Mouse (Mus musculus): ENCODE data around the gene Pwwp2b. TPM values are rescaled to one million over a fixed set of nuclear protein-coding genes. Genes with fewer than 3 reads are reported as not detected.

Gene Pwwp2b
- polyA plus RNA-seq, 1 experiment from 2014 or later = 5.2 TPM

GRCm38 (mm10) chr7:139215946-139216345, 32.3 kb upstream of the Pwwp2b start:
- Histone ChIP-seq H3K4me3 (no peak overlapping the region), H3K4me1 (replicated peaks) (peaks cover 42% of the 10 kb centered on the region), H3K27ac (no peak overlapping the region), H3K9me3 (no peaks in the 10 kb centered on the region), H3K36me3 (no peaks in the 10 kb centered on the region), H3K27me3 (ENCODE audit: insufficient read depth, poor library complexity, severe bottlenecking) (0 out of 2 replicates have a peak, but pooled peaks cover 2% of the 10 kb centered on the region)
- no peak for DNase-seq (ENCODE audit: low spot score)
- 92% methylated on average over 7 of the region's 7 CpGs for WGBS

- no peaks in the 10 kb centered on the region for H3K9me3 ChIP-seq
- H3K4me1 ChIP-seq (replicated peaks) = peaks cover 42% of the 10 kb centered on the region
- 0 out of 2 replicates have a peak, but pooled peaks cover 2% of the 10 kb centered on the region for H3K27me3 ChIP-seq (ENCODE audit: insufficient read depth, poor library complexity, severe bottlenecking)
- no peak for DNase-seq (ENCODE audit: low spot score)
- no peaks in the 10 kb centered on the region for H3K36me3 ChIP-seq
- no peak overlapping the region for H3K27ac ChIP-seq
- WGBS = 93% methylated on average over 9 of the region's 9 CpGs
- no peak overlapping the region for H3K4me3 ChIP-seq
Observed at GRCm38 (mm10) chr7:139216464-139216863, 31.8 kb upstream of the Pwwp2b start.

GRCm38 (mm10) chr7:139217046-139217445, 31.2 kb upstream of the Pwwp2b start:
- H3K36me3 ChIP-seq = no peaks in the 10 kb centered on the region
- H3K9me3 ChIP-seq = no peaks in the 10 kb centered on the region
- WGBS = 84% methylated on average over 7 of the region's 7 CpGs

GRCm38 (mm10) chr7:139218641-139219415, 29.5 kb upstream of the Pwwp2b start:
- no peaks in the 10 kb centered on the region for H3K9me3 ChIP-seq
- no peaks in the 10 kb centered on the region for H3K36me3 ChIP-seq
- 0 out of 2 replicates have a peak, but pooled peaks cover 2% of the 10 kb centered on the region for H3K27me3 ChIP-seq (ENCODE audit: insufficient read depth, poor library complexity, severe bottlenecking)
- no peak overlapping the region for H3K4me3 ChIP-seq
- no peak for DNase-seq (ENCODE audit: low spot score)
- WGBS = 79% methylated on average over 6 of the region's 6 CpGs
- peaks cover 22% of the 10 kb centered on the region for H3K4me1 ChIP-seq (replicated peaks)
- no peak overlapping the region for H3K27ac ChIP-seq

More at GRCm38 (mm10) chr7:139217046-139217445, 31.2 kb upstream of the Pwwp2b start:
- H3K4me1 ChIP-seq (replicated peaks) = peaks cover 38% of the 10 kb centered on the region
- 0 out of 2 replicates have a peak, but pooled peaks cover 2% of the 10 kb centered on the region for H3K27me3 ChIP-seq (ENCODE audit: insufficient read depth, poor library complexity, severe bottlenecking)
- no peak overlapping the region for H3K27ac ChIP-seq
- H3K4me3 ChIP-seq = no peak overlapping the region
- no peak for DNase-seq (ENCODE audit: low spot score)

- Histone ChIP-seq H3K27ac (no peak overlapping the region), H3K4me3 (no peak overlapping the region), H3K27me3 (ENCODE audit: insufficient read depth, poor library complexity, severe bottlenecking) (0 out of 2 replicates have a peak, but pooled peaks cover 2% of the 10 kb centered on the region), H3K9me3 (no peaks in the 10 kb centered on the region), H3K4me1 (replicated peaks) (0 out of 2 replicates have a peak, but pooled peaks cover 17% of the 10 kb centered on the region), H3K36me3 (no peaks in the 10 kb centered on the region)
- DNase-seq (ENCODE audit: low spot score) = no peak
- WGBS = 87% methylated on average over 5 of the region's 5 CpGs
Observed at GRCm38 (mm10) chr7:139219486-139219885, 28.8 kb upstream of the Pwwp2b start.

- H3K27me3 ChIP-seq (ENCODE audit: insufficient read depth, poor library complexity, severe bottlenecking) = no peaks in the 10 kb centered on the region
- no peak overlapping the region for H3K27ac ChIP-seq
- H3K9me3 ChIP-seq = no peaks in the 10 kb centered on the region
- no peak for DNase-seq (ENCODE audit: low spot score)
- H3K4me3 ChIP-seq = no peak overlapping the region
- H3K36me3 ChIP-seq = no peaks in the 10 kb centered on the region
- WGBS = 52% methylated on average over 2 of the region's 2 CpGs
- H3K4me1 ChIP-seq (replicated peaks) = 0 out of 2 replicates have a peak, but pooled peaks cover 14% of the 10 kb centered on the region
Observed at GRCm38 (mm10) chr7:139220303-139220702, 28.0 kb upstream of the Pwwp2b start.

GRCm38 (mm10) chr7:139221072-139221471, 27.2 kb upstream of the Pwwp2b start:
- H3K4me3 ChIP-seq = no peak overlapping the region
- no peaks in the 10 kb centered on the region for H3K27me3 ChIP-seq (ENCODE audit: insufficient read depth, poor library complexity, severe bottlenecking)
- no peaks in the 10 kb centered on the region for H3K36me3 ChIP-seq
- H3K4me1 ChIP-seq (replicated peaks) = 0 out of 2 replicates have a peak, but pooled peaks cover 14% of the 10 kb centered on the region
- no peaks in the 10 kb centered on the region for H3K9me3 ChIP-seq
- H3K27ac ChIP-seq = no peak overlapping the region
- WGBS = 79% methylated on average over 5 of the region's 5 CpGs
- no peak for DNase-seq (ENCODE audit: low spot score)

GRCm38 (mm10) chr7:139221856-139222255, 26.4 kb upstream of the Pwwp2b start:
- WGBS = 69% methylated on average over 2 of the region's 2 CpGs
- no peaks in the 10 kb centered on the region for H3K36me3 ChIP-seq
- DNase-seq (ENCODE audit: low spot score) = no peak
- no peak overlapping the region for H3K4me3 ChIP-seq
- H3K27ac ChIP-seq = 0 out of 2 replicates have a peak overlapping the region, but pooled peaks have one; percentile 24
- H3K4me1 ChIP-seq (replicated peaks) = 0 out of 2 replicates have a peak, but pooled peaks cover 14% of the 10 kb centered on the region
- H3K9me3 ChIP-seq = no peaks in the 10 kb centered on the region
- H3K27me3 ChIP-seq (ENCODE audit: insufficient read depth, poor library complexity, severe bottlenecking) = no peaks in the 10 kb centered on the region

GRCm38 (mm10) chr7:139222341-139222740, 25.9 kb upstream of the Pwwp2b start:
- H3K27me3 ChIP-seq (ENCODE audit: insufficient read depth, poor library complexity, severe bottlenecking) = no peaks in the 10 kb centered on the region
- DNase-seq (ENCODE audit: low spot score) = no peak
- H3K36me3 ChIP-seq = no peaks in the 10 kb centered on the region
- H3K9me3 ChIP-seq = no peaks in the 10 kb centered on the region
- no peak overlapping the region for H3K27ac ChIP-seq
- 0 out of 2 replicates have a peak, but pooled peaks cover 14% of the 10 kb centered on the region for H3K4me1 ChIP-seq (replicated peaks)
- 76% methylated on average over 4 of the region's 4 CpGs for WGBS
- H3K4me3 ChIP-seq = no peak overlapping the region

- no peaks in the 10 kb centered on the region for H3K27me3 ChIP-seq (ENCODE audit: insufficient read depth, poor library complexity, severe bottlenecking)
- no peaks in the 10 kb centered on the region for H3K9me3 ChIP-seq
- 80% methylated on average over 1 of the region's 1 CpGs for WGBS
- H3K4me1 ChIP-seq (replicated peaks) = 0 out of 2 replicates have a peak, but pooled peaks cover 8% of the 10 kb centered on the region
- H3K36me3 ChIP-seq = no peaks in the 10 kb centered on the region
- H3K4me3 ChIP-seq = no peak overlapping the region
- DNase-seq (ENCODE audit: low spot score) = no peak
- no peak overlapping the region for H3K27ac ChIP-seq
Observed at GRCm38 (mm10) chr7:139224070-139224469, 24.2 kb upstream of the Pwwp2b start.

- DNase-seq (ENCODE audit: low spot score) = no peak
- peaks cover 10% of the 10 kb centered on the region; the same call in 1 of the 2 replicates for H3K4me1 ChIP-seq (replicated peaks)
- WGBS = 78% methylated on average over 8 of the region's 8 CpGs
- no peaks in the 10 kb centered on the region for H3K9me3 ChIP-seq
- no peaks in the 10 kb centered on the region for H3K36me3 ChIP-seq
- H3K27me3 ChIP-seq (ENCODE audit: insufficient read depth, poor library complexity, severe bottlenecking) = no peaks in the 10 kb centered on the region
- H3K4me3 ChIP-seq = no peak overlapping the region
- no peak overlapping the region for H3K27ac ChIP-seq
Observed at GRCm38 (mm10) chr7:139224725-139225124, 23.6 kb upstream of the Pwwp2b start.

- H3K36me3 ChIP-seq = no peaks in the 10 kb centered on the region
- no peak overlapping the region for H3K27ac ChIP-seq
- H3K4me3 ChIP-seq = no peak overlapping the region
- no peak for DNase-seq (ENCODE audit: low spot score)
- H3K9me3 ChIP-seq = no peaks in the 10 kb centered on the region
- 90% methylated on average over 7 of the region's 7 CpGs for WGBS
- H3K4me1 ChIP-seq (replicated peaks) = peaks cover 17% of the 10 kb centered on the region
- H3K27me3 ChIP-seq (ENCODE audit: insufficient read depth, poor library complexity, severe bottlenecking) = no peaks in the 10 kb centered on the region
Observed at GRCm38 (mm10) chr7:139226416-139226815, 21.9 kb upstream of the Pwwp2b start.

- H3K4me1 ChIP-seq (replicated peaks) = peaks cover 23% of the 10 kb centered on the region
- DNase-seq (ENCODE audit: low spot score) = no peak
- no peaks in the 10 kb centered on the region for H3K27me3 ChIP-seq (ENCODE audit: insufficient read depth, poor library complexity, severe bottlenecking)
- no peak overlapping the region for H3K4me3 ChIP-seq
- H3K9me3 ChIP-seq = no peaks in the 10 kb centered on the region
- H3K36me3 ChIP-seq = no peaks in the 10 kb centered on the region
- H3K27ac ChIP-seq = no peak overlapping the region
- WGBS = 83% methylated on average over 6 of the region's 6 CpGs
Observed at GRCm38 (mm10) chr7:139228447-139229171, 19.7 kb upstream of the Pwwp2b start.

All from hindbrain, embryonic 10.5 days (tissue).